In the genomic region with DNA sequence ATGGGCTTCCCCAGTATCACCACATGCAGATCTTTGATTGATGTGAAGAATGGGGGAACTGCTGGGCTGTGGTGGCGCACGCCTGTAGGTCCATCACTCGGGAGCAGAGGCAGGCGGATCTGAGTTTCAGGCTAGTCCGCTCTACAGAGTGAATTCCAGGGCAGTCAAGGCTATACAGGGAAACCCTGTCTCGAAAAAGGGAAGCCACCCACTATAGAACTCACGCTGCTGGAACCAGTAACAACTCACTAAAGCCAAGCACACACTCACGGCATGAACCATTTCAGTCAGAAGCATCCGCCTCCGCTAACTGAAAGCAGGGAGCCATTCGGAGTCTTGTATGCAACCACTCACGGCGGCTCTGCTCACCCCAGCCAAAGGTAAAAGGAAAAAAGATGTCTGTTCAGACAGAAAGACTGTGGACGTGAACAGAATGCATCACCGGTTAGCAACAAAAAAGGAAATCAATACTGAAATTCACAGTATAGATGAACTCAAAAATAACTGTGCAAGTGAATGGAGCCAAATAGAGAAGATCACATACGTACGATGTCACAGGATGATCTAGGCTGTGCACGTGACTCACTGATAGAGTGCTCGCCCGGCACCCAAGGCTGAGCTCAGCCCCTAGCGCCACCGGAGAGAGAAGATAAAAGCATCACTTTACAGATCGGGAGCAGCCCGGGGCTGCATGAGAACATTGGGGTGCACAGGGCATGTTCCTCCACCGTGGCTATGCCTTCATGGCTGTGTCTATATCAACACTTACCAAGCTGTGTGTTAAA, we compare ENCODE assay signal across 7 mouse cellular contexts. TPM values are rescaled to one million over a fixed set of nuclear protein-coding genes. Genes with fewer than 3 reads are reported as not detected.
DNase-seq lines count a peak whose midpoint lies in the region; ATAC-seq and TF ChIP-seq lines count a peak whose summit lies in the region.

No protein-coding gene starts in this region.

- 72% methylated on average over 25 of the region's 25 CpGs for WGBS in hindbrain, embryonic 13.5 days
- WGBS in hindbrain, embryonic 12.5 days, result 72% methylated on average over 25 of the region's 25 CpGs
- WGBS in midbrain, embryonic 16.5 days, result 64% methylated on average over 25 of the region's 25 CpGs

- H3K27ac ChIP-seq in hindbrain, embryonic 13.5 days, result peak overlapping the region; percentile 63
- H3K27ac ChIP-seq in hindbrain, embryonic 12.5 days, result no peak overlapping the region
- H3K27ac ChIP-seq in midbrain, embryonic 16.5 days (ENCODE audit: low read length), result 0 out of 2 replicates have a peak overlapping the region, but pooled peaks have one; percentile 5

- peak; percentile 44 for DNase-seq in ES-CJ7 (ENCODE audit: low read depth, low spot score)
- no peak for DNase-seq in kidney, postnatal 10 days
- no peak for DNase-seq in spleen, adult 18-20 months

- H3K9ac ChIP-seq in hindbrain, embryonic 13.5 days, result no peak overlapping the region
- no peak overlapping the region for H3K9ac ChIP-seq in hindbrain, embryonic 12.5 days
- no peak overlapping the region; the same call in 1 of the 2 replicates for H3K9ac ChIP-seq in midbrain, embryonic 16.5 days (ENCODE audit: low read depth, low read length)

- TF ChIP-seq CTCF in E14TG2a.4 (conservative IDR thresholded peaks at IDR 0.05; ENCODE audit: low read length), result no peak

- no peaks in the 10 kb centered on the region for H3K9me3 ChIP-seq in hindbrain, embryonic 13.5 days
- H3K9me3 ChIP-seq in hindbrain, embryonic 12.5 days (replicated peaks), result no peaks in the 10 kb centered on the region
- H3K9me3 ChIP-seq in E14TG2a.4 (ENCODE audit: low read length), result no peaks in the 10 kb centered on the region
- H3K9me3 ChIP-seq in midbrain, embryonic 16.5 days (replicated peaks; ENCODE audit: control insufficient read depth, low read length, poor library complexity, severe bottlenecking), result no peaks in the 10 kb centered on the region

- H3K4me2 ChIP-seq in hindbrain, embryonic 13.5 days, result no peak overlapping the region
- no peak overlapping the region for H3K4me2 ChIP-seq in hindbrain, embryonic 12.5 days (replicated peaks)
- 0 out of 2 replicates have a peak overlapping the region, but pooled peaks have one; percentile 12 for H3K4me2 ChIP-seq in midbrain, embryonic 16.5 days (ENCODE audit: low read length)

- no peaks in the 10 kb centered on the region for H3K27me3 ChIP-seq in hindbrain, embryonic 13.5 days
- H3K27me3 ChIP-seq in hindbrain, embryonic 12.5 days, result no peaks in the 10 kb centered on the region
- H3K27me3 ChIP-seq in E14TG2a.4 (ENCODE audit: insufficient read depth, low read length), result no peaks in the 10 kb centered on the region
- H3K27me3 ChIP-seq in midbrain, embryonic 16.5 days (ENCODE audit: control insufficient read depth, insufficient read depth, low read depth, low read length), result no peaks in the 10 kb centered on the region

- H3K36me3 ChIP-seq in hindbrain, embryonic 13.5 days, result no peaks in the 10 kb centered on the region; the same call in 1 of the 2 replicates
- no peaks in the 10 kb centered on the region for H3K36me3 ChIP-seq in hindbrain, embryonic 12.5 days
- H3K36me3 ChIP-seq in E14TG2a.4 (ENCODE audit: insufficient read depth, low read length), result no peaks in the 10 kb centered on the region
- H3K36me3 ChIP-seq in midbrain, embryonic 16.5 days (ENCODE audit: control insufficient read depth, insufficient read depth, low read length), result no peaks in the 10 kb centered on the region

- no peak for ATAC-seq in hindbrain, embryonic 13.5 days (ENCODE audit: low FRiP score)
- ATAC-seq in hindbrain, embryonic 12.5 days (ENCODE audit: low FRiP score), result no peak
- ATAC-seq in midbrain, embryonic 16.5 days, result peak; percentile 56; the same call in 1 of the 2 replicates

- H3K4me1 ChIP-seq in hindbrain, embryonic 13.5 days (replicated peaks), result peaks cover 35% of the 10 kb centered on the region
- H3K4me1 ChIP-seq in hindbrain, embryonic 12.5 days, result peaks cover 23% of the 10 kb centered on the region
- peaks cover 40% of the 10 kb centered on the region for H3K4me1 ChIP-seq in E14TG2a.4 (replicated peaks; ENCODE audit: low read depth, low read length)
- peaks cover 13% of the 10 kb centered on the region for H3K4me1 ChIP-seq in midbrain, embryonic 16.5 days (ENCODE audit: control insufficient read depth, insufficient read depth, low read length)

- no peak overlapping the region for H3K4me3 ChIP-seq in hindbrain, embryonic 13.5 days
- H3K4me3 ChIP-seq in hindbrain, embryonic 12.5 days, result no peak overlapping the region
- peak overlapping the region; percentile 23; the same call in 1 of the 2 replicates for H3K4me3 ChIP-seq in E14TG2a.4 (replicated peaks; ENCODE audit: low read length)
- no peak overlapping the region for H3K4me3 ChIP-seq in midbrain, embryonic 16.5 days (ENCODE audit: low read depth, low read length)

RNA-seq across cellular contexts. Expression of gene Auh, which starts 53.7 kb away (rescaled TPM):
- polyA plus RNA-seq in hindbrain, embryonic 13.5 days (2015; fragmentation: Nextera tagmentation; extraction: Ambion mirVana), result 61.8 and 64.6 TPM in 2 replicates
- 47.7 and 50.6 TPM in 2 replicates for polyA plus RNA-seq in hindbrain, embryonic 12.5 days (2016; fragmentation: Nextera tagmentation; extraction: Ambion mirVana)
- polyA plus RNA-seq in midbrain, embryonic 16.5 days (2015; fragmentation: Nextera tagmentation; extraction: Ambion mirVana), result 59.6 and 60.2 TPM in 2 replicates
